Mouse (Mus musculus) spleen, postnatal 10 days (tissue): ENCODE measurements around the gene Ltb4r1.

Experiments
- DNase-seq, 2 experiments: peaks; one replicate each; pipeline ENCODE4 v3.0.0; 2021 to 2022; ENCODE audit warnings: low spot score in 2 of 2

Gene Ltb4r1

GRCm38 (mm10) chr14:55745861-55746237 is 19.9 kb upstream of the Ltb4r1 start:
- no peak for DNase-seq

GRCm38 (mm10) chr14:55747051-55747847 is 18.5 kb upstream of the Ltb4r1 start:
- no peak for DNase-seq

- DNase-seq = no peak
Measured at GRCm38 (mm10) chr14:55757566-55757965, 8.2 kb upstream of the Ltb4r1 start.

GRCm38 (mm10) chr14:55758363-55758784 is 7.4 kb upstream of the Ltb4r1 start, which contains the start of gene Cideb:
Gene Cideb (minus strand): TSS chr14:55758458.
- no peak for DNase-seq

- peak; percentile 82 to 88 for DNase-seq
Measured at GRCm38 (mm10) chr14:55760156-55760555, 5.6 kb upstream of the Ltb4r1 start.

GRCm38 (mm10) chr14:55761163-55761562 is 4.6 kb upstream of the Ltb4r1 start, which contains the start of gene Ltb4r2:
Gene Ltb4r2 (plus strand): TSS chr14:55761428.
- DNase-seq = no peak

- peak; percentile 36 to 47 for DNase-seq
Measured at GRCm38 (mm10) chr14:55762001-55762821, 3.6 kb upstream of the Ltb4r1 start.

- DNase-seq = no peak
Measured at GRCm38 (mm10) chr14:55763166-55763565, 2.6 kb upstream of the Ltb4r1 start.

GRCm38 (mm10) chr14:55767519-55768414 is 2.0 kb downstream of the Ltb4r1 start:
- peak in 1 of 2 experiments; percentile 60 for DNase-seq

GRCm38 (mm10) chr14:55768555-55768954 is 2.8 kb downstream of the Ltb4r1 start:
- no peak for DNase-seq

- DNase-seq = no peak
Measured at GRCm38 (mm10) chr14:55769087-55769703, 3.4 kb downstream of the Ltb4r1 start.

GRCm38 (mm10) chr14:55776711-55777110 is 10.9 kb downstream of the Ltb4r1 start:
- no peak for DNase-seq

- no peak for DNase-seq
Measured at GRCm38 (mm10) chr14:55777176-55777575, 11.4 kb downstream of the Ltb4r1 start.

- no peak for DNase-seq
Measured at GRCm38 (mm10) chr14:55777806-55778205, 12.0 kb downstream of the Ltb4r1 start.

- DNase-seq = peak in 1 of 2 experiments; percentile 10
Measured at GRCm38 (mm10) chr14:55778686-55779085, 12.9 kb downstream of the Ltb4r1 start.

GRCm38 (mm10) chr14:55779656-55780055 is 13.9 kb downstream of the Ltb4r1 start:
- DNase-seq = peak in 1 of 2 experiments; percentile 9

- DNase-seq = peak; percentile 3 to 12
Measured at GRCm38 (mm10) chr14:55780736-55781135, 15.0 kb downstream of the Ltb4r1 start.

GRCm38 (mm10) chr14:55781310-55781709 is 15.5 kb downstream of the Ltb4r1 start:
- DNase-seq = peak; percentile 16 to 60

GRCm38 (mm10) chr14:55782361-55782960 is 16.7 kb downstream of the Ltb4r1 start:
- DNase-seq = peak; percentile 1 to 9

GRCm38 (mm10) chr14:55783171-55783957 is 17.6 kb downstream of the Ltb4r1 start:
- DNase-seq = peak; percentile 2 to 14
